Mouse (Mus musculus) thymus, postnatal 25 days (tissue): ENCODE data around the gene Mast1.
A peak's percentile ranks its signal among the peaks of the same experiment; 100 is the strongest.

Experiments used
- DNase-seq: peaks from one replicate; pipeline ENCODE4 v3.0.0; 2022

Gene Mast1

GRCm38 (mm10) chr8:84936962-84937546, at the start of gene Mast1:
Gene Mast1 (minus strand): TSS chr8:84937359.
- peak; percentile 51 for DNase-seq

DNA sequence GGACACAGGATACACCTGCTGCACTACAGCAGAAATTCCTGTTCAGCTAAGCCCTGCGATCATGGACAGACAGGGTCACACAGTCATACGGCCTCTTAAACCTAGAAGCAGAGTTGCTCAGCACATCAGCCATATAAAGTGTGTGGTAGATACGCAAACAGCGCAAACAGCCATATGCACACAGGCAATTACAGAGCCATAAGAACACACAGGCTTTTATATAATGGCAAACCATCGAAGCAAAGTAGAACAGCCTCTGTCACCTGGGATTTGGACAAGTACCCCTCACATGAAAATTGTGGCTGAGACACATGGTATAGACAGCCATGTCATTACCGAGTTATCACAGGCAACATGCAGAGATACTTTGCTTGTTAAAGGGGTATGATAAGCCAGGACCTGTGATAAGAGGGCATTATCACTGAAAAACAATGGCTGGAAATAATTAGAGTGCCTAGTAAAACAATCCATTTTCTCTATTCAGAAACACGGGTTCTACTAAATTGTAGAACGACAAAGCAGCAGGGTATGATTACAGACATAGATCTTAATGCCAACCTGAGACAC, 49.3 kb upstream of the Mast1 start:
- DNase-seq = no peak

DNA sequence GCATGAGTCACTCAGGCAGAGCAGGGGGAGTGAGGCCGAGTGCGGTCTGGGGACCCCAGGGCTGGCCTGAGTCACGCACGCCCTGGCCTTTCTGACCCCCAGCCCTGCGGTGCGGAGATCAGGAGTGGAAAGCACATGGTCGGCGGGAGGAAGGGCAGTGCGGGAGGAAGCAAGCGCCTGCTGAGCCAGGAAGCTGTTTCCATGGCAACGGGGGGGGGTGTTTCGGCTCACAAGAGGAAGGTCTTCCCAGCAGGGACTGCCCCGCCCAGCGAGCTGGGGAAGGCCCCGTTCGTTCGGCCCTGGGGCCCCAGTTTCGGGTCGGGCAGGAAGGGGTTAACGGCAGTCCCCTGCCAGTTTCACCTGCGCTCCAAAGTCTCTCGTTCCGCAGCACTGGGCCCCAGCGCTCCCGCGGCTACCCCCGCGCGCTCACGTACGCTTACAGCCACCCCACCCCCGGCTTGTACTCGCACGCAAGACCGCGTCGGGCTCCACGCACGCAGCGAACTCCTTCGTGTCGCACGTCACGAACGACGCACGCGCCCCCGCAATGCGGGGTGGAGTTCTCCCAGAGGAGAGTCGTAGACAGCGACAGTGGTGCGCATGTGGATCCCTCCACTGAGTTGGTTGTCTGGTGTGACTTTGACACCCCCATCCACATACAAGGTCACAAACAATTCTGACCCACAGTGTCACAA, 48.7 kb upstream of the Mast1 start:
- peak; percentile 90 for DNase-seq

DNA sequence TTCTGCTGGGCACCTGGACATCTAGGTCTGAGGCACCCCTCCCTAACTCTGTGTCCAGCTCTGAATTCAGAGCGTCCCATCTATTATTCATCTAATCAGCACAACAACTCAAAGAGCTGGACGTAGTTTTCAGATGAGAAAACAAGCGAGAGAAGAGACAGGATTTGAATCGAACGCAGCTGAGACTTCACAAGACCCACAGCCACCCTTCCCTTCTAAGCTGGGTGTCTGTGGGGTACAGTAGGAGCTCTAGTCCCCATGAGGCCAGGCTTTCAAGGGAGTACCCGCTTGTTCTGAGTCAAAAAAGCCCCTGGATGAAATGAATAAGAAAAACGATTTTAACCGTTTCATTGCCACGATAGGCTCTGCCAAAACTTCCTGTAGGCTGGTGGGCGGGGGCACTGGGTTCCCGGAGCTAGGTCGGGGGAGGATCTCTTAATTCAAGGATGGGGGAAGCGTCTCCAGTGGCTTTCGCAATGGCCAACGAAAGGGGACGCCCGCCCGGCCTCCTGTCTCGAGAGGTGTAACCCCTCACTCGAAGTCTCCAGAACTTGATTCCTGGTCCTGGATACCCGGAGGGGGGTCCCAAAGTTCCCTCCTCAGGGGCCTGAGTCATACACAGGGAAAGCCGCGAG, 48.0 kb upstream of the Mast1 start:
- DNase-seq = no peak

DNA sequence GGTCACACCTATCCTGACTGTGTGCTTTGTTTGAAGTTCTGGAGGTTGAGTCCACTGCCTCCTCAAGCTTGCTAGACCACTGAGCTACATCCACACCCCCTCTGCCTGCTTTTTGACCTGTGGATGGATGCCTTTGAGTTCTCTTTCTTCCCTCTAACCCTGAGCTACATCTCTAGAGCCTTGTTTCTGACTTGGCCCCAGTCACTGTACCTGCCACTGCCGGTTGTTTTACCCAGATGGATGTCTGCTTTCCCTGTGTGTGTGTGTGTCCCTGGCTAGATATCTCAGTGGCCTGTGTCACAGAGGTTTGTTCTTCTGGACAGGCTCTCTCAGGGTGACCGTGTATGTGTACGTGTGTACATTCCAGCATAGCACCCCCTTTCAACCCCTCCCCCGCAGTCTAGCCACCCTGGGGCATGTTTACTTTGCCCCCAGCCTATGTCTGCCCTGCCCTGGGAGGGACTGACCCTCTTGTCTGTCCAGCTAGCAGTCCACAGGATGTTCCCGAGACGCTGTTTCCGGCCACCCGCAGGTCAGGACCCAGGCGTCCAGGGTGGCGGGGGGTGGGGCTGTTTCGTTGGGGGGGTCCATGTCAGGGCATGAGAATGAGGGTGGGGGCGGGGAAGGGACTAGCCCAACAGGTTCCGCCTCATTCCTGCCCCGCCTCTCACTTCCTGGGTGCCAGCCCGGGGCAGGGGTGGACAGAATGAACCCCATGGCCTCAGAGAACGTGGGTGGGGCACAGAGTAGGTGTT, 47.3 kb upstream of the Mast1 start:
- DNase-seq = peak; percentile 12

DNA sequence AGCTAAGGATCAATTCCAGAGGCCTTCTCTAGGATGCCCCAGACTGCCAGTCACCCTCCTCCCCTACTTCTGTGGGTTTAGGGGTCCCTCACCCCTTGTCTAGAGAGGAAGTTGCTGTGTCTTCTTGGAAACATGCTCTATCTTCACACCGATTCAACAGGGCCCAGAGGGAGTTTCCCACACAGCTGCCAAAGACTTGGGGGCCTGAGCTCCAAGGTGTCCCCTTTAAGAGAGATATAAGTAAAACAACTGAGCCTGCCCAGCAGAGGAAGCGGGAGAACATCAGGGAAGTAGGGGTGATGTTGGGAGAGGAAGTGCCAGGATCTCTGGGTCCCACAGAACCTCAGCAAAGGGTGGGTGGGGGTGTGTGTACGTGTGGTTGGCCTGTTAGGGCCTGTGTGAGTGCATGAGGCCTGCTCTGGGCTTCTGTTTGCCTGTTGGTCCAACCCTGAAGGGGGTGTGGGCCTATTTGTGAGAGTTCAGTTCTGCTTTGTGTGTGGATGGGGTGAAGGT, 45.4 kb upstream of the Mast1 start:
- DNase-seq = no peak

GRCm38 (mm10) chr8:84981644-84982498, 44.7 kb upstream of the Mast1 start:
- no peak for DNase-seq

DNA sequence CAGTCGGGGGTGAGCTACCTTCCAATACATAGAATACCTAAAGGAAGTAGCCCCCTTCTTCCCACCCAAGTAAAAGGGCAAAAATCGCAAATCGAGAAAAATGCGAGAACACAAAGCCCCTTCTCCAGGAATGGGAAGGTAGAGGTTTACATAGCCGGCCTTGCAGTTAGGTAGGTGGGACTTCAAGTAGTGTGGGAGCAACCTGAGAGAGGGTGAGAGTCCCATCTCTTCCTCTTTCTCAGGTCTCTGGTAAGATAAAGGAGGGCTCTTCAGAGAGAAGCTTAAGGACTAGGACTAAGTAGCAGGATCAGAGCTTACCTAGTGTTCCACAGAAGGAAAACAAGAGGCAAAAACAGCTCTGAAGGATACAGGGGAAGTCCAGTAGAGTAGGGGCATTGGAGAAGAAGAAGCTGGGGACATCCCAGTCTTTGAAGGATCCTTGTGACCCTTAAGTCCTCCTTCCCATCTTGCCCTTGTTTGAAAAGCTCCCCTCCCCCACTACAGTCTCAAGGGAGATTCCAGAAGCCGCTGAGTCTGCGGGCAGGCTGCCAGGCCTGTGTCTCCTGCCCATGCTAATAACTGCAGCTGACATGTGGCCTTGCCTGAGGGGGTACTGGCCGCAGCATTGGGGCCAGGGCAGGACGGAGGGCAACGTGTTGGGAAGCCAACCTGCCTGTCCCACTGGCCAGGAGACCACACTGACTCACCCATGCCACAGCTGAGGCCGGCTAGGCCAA, 43.6 kb upstream of the Mast1 start:
- DNase-seq = peak; percentile 24

GRCm38 (mm10) chr8:84979599-84980421, 42.7 kb upstream of the Mast1 start:
- peak; percentile 84 for DNase-seq

DNA sequence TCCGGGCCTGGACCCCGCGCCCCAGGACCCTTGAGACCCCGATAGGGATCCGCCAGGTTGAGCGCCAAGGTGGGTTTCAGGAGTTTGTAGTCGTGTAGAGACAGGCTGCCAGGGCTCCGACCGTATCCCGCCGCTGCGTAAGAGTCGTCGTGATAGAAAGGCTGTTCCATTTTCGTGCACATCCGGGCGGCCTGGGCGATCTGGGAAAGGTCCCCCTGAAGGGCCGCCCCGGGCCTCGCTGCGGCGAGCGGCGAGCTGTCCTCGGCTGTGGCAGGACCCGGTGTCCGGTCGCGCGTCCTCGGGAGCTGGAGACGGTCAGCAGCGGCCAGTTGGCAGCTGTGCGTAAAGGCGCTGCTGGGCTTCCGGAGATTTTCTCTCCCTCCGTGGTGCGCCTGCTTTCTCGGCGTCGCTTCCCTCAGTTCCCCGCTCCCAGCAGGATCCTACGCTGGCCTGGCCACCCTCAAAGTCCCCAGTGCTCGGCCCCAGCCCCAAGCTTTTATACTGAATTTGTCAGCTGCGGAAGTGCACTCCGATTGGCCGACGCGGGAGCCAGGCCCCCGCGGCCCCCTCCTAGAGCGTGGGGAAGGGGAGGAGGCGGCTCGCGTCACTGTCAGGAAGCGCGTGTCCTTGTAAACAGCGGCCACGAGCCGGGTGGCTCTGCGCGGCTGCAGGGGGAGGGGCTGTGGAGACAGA, 41.2 kb upstream of the Mast1 start, which contains the start of gene Junb:
Junb (minus strand) TSS at position 471 of the 693 bp plus-strand sequence.
- peak; percentile 94 for DNase-seq

GRCm38 (mm10) chr8:84977435-84978247, 40.5 kb upstream of the Mast1 start:
- DNase-seq = peak; percentile 83

DNA sequence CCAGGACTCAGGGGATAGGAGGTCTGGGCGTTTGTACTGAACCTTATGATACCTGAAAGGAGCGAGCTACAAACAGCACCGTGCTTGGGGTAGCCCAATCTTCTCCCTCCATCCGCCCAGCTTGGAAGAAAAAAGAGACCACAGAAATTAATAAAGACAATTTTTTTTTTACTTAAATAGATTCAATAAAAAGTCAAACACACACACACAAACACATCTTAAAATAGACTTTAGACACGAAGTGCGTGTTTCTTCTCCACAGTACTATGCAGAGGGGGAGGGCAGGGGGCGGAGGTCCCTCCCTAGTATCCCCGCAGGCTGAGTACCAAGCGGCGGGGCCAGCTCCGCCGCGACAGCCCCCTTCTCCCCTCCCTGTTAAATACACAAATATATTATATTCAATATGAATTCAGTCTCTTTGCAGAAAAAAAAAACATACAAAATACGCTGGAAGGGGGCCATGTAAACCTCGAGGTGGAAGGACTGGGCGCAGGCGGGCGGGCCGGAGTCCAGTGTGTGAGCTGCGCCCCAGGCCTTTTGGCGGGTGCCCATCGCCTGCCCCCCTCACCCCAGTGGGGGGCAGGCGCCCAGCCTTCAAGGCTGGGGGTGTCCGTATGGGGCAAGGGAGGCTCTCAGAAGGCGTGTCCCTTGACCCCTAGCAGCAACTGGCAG, 39.7 kb upstream of the Mast1 start:
- DNase-seq = no peak

DNA sequence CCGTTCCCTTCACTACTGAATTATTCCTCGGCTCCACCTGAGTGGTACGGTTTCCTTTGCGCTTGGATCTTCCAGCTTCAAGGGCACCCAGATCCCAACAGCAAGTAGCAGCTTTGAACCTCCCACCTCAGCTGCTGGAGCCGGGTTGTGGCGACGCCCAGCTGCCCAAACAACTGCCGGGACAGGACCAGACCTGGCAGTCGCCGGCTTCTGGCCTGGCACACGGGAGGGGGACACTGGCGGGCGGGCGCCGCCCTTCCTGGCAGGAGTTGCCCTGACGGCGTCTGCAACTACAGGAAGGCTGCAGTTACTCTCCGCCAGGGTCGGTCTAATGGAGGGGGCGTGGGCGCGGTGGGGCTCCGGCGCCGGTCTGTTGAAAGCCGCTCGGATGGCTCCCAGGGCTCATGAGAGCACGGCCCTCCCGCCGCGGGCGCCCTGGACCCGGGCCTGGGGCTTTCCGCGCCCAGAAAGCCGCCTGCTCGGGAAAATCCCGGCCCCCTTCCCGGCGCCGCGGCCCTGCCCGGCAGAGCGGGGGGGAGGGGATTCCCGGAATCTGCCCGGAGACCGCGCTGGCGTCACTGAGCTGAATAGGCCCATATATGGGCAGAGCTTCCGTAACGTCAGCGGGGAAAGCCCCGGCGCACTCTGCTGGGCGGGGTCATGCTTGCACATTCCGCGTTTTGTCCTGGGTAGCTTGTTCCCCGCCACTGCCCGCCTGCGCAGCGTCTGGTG, 39.0 kb upstream of the Mast1 start:
- peak; percentile 94 for DNase-seq

GRCm38 (mm10) chr8:84975434-84975833, 38.3 kb upstream of the Mast1 start:
- peak; percentile 89 for DNase-seq

DNA sequence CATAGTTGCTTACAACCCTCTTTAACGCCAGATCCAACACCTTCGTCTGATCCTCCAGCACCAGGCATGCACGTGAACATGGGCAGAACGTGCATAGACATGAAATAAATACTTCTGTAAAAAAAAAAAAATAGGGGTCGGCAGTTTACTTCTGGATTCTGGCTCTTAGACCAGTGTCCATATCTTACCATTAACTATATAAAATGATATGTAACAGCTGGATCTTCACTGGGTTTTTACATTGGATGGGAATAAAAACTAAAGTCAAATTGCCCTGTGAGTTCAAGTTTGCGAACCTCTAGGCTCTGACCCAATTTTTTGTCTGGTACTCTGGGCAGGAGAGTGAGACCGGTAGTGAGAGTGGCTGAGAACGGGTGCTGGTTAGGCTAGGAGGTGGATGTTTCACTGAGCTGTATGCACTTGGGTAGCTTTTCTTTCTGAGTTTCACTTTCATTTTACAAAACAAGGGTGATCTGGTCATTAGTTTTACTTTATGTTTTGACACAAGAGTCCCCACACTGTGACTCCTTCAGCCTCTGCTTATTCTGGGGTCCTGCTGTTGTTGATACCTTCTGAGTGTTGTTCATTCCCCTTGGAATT, 37.5 kb upstream of the Mast1 start:
- DNase-seq = no peak

GRCm38 (mm10) chr8:84973803-84974542, 36.8 kb upstream of the Mast1 start:
- peak; percentile 67 for DNase-seq
